Mouse (Mus musculus) left cerebral cortex, postnatal 36 days (tissue): Measurements from ENCODE around the gene Rab36. TPM values are rescaled to one million over a fixed set of nuclear protein-coding genes. Genes with fewer than 3 reads are reported as not detected.

ENCODE experiments used
- DNase-seq, 2 experiments: peaks; one replicate each; pipeline ENCODE4 v3.0.0; 2021 to 2022; ENCODE audit warnings: low spot score in 2 of 2, mixed read lengths in 1 of 2
- intact Hi-C: fragments of 180-260 bp; cut with DNase I; formaldehyde crosslinking; loops from one replicate; pipeline ENCODE4 v1.15.1; 2025
- total RNA-seq, 2 experiments: library from RNA; stranded (reverse); gene quantifications; 2 replicates each; pipeline ENCODE4 v1.2.3; 2021

The Rab36 gene
- total RNA-seq, 2 experiments from 2014 or later: 29.0 to 38.5 TPM

DNA sequence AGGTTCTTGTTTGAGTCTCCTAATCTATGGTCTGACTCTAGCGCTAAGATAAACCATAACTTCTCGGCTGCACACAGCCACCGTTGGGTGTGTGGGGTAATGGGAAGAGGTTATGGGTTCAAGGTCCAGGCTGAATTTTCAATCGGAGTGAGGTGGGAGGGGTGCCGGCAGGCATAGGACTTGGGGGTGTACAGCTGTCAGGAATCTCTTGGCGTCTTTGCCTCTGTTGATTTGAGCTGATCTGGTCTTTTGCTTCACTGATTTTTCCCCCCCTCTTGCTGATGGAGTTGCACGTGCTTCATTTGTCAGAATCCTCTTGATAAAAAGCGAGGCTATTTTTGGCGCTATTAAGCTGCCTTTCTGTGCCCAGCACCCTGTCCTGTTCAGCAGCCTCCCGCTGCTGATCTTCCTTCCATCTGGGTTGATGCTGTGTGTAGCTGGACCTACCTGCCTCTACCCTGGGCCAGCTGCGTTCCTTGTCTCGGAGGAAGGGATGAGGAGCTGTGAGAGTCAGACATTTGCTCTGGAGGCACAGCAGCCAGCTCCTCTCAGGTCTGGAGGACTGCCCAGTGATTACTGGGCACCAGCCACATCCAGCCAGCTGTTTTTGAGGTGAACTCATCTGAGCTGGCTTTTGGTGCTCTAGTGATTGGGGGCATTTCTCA, 26.6 kb downstream of the Rab36 start:
- intact Hi-C loops: no loop called here
- DNase-seq: no peak

DNA sequence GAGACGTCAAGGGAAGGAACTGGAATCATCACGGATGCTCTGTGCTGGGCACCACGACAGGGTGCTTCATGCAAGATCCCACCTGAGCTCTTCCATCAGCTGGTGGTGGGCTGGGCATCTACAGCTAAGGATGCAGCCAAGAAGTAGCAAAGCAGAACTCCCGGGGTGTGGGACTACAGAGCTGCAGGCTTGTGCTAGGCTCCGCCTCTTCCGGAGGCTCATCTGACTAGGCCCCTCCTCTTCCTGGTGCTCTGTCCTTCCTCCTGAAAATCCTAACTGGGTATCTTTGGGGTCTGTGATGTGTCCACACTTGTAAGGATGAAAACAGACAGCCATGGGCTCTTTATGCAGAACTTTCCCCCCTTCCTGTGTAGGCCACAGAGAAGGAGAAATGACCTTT, 28.8 kb downstream of the Rab36 start:
- no peak for DNase-seq
- intact Hi-C loops: no loop called here

DNA sequence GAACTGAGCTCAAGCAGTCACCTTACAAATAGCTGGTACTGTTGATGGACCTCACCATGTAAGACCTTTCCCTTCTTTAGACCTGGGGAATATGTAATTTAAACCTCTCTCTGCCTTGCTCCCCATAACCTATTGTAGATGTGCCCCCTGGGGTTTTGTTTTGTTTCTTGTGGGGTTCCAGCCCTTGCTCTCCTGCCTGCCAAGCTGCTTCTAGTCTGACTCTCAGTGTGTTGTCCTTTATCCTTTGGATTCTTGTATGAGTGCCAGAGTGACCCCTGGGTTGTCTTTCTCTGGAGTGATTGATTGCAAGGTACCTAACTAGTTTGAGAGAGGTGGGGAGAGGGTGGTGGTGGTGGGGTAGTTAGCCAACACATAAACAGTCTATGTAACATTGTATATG, 30.6 kb downstream of the Rab36 start:
- DNase-seq: no peak
- intact Hi-C loops: no loop called here

DNA sequence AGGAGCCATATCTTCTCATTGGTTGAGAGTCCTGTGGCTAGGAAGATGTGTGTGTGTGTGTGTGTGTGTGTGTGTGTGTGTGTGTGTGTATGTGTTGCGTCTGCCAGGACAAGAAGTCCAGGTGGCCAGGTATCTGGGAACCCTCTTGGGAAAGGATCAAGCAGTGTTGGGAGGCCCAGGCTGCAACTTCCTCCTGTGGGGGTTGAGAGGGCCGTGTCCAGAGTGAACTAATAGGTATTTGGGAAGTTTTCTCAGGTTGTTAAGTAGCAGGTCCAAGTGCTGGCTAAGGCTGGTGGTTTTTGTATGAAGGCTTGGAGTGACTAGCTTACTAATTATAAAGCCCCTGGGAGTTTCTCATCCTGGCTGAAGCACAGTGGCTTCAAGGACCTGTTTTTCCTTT, 31.2 kb downstream of the Rab36 start:
- no peak for DNase-seq
- intact Hi-C loops: no loop called here

DNA sequence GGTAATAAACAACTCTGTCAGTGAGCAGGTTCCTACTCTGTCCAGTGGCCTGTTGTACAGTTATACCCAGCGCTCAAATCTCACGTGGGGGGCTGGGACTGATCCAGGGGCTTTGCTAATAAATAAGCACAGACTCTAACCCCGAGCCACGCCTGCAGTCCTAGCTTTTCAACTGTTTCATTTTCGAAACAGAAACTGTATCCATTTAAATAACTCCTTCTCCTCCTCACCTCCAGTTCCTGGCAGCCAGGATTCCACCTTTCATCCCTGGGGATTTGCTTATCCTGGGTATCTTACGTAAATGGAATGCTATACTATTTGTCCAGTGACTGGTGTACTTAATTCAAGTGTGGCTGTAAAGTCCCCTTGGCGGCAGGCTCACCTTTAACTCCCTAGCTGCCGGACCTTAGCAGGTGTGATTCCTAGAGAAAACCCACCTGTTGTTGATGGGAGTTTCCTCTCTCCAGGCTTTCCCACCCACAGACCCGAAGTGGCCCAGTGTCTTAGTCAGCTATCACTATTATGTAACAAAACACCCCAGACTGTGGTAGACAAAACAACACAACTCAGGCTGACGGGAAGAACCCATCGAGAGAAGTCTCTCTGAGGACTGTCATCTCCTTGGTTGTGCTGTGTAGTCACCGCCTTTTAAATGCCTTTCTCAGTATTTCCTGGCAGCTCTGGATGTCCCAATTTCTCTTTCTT, 31.9 kb downstream of the Rab36 start:
- no peak for DNase-seq
- intact Hi-C loops: no loop called here

DNA sequence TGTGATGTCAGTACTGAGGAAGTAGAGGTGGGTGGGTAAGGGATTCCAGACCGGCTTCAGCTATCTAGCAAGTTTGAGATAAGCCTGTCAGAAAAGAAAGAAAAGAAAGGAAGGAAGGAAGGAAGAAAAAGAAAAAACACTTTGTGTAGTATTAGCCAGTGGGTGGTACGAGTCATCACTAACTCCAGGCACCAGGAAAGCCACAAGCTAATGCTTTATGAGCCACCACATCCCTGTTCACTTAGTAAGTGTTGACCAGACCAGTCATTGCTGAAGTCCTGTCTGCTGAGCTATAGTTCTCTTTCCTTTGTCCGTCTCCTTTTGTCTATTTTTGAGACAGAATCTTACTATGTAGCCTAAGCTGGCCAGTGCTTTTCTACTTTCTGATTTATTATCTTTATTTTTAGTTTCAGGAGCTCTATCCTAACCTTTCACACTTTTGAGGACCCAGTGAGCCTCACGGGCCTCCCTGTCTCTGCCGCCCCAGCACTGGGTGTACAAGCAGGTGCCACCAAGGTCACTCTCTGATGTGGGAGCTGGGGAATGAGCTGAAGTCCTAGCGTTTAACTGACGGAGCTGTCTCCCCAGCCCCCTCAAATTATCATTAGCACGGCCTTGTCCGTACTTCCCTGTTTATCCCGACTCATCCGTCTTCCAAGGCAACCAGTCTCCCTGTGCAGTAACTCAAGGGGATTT, 33.6 kb downstream of the Rab36 start:
- intact Hi-C loops: no loop called here

DNA sequence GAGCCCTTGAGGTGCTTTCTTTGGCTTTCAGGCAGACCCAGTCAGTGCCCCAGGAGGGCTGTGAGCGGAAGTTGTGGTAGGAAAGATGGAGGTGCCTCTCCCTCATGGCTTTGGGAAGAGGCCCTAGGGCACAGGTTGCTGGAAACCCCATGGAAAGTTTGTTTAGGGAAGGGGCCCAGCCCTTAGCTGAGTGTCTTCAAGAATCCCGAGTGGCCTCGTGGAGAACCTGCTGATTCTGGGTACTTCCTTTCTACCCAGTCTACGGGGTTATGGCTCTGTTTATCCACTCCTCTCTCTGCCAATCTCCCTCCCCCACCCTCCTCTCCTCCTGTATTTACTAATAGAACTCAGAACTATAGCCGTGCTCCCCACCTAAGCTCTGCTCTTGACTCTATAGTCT, 38.8 kb downstream of the Rab36 start:
- intact Hi-C loops: no loop called here
- DNase-seq: no peak

More for the DNA sequence above, 33.6 kb downstream of the Rab36 start:
- no peak for DNase-seq

DNA sequence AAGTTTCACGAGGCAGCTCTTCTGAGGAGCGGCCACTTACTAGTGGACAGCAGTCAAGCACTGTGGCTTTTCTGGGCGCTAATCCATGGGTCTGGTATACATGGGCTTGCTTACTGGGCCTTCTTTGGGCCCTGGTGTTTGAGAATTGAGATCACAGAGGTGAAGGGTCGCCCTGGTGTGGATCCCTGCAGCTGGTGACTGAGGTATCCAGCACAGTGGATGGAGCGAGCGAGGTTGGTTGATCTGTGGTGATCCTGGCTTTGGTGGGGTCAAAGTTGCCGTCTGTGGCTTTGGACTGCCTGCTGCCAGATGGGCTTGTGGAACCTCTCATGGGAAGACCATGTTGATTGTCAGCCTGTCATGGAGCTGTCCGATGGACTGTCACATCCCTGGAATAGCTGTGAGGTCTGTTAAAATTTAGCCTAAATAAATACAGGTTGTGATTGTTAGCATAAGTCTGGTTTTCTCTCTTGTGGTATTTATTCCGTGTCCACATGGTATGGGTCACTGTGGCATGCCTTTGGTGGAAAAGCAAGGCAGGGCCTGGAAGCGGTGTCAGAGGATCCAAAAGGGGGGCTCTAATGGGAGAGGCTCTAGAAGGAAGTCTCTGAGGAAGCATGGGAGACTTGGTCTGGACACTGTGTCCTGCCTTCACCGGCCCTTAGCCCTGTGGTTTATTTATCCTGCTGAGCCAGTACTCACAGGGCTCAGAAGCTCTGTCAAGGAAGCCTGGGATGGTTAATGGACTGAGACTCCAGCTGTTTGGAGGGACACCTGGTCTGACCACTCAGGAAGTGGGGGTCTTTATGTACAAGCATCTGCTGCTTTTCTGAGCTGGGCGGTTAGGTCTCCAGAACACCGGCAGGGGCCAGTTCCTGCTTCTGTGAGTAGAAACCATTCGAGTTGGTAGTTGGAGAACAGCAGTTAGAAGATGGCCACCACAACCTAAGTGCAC, 41.6 kb downstream of the Rab36 start:
- no peak for DNase-seq
- intact Hi-C loops: no loop called here

DNA sequence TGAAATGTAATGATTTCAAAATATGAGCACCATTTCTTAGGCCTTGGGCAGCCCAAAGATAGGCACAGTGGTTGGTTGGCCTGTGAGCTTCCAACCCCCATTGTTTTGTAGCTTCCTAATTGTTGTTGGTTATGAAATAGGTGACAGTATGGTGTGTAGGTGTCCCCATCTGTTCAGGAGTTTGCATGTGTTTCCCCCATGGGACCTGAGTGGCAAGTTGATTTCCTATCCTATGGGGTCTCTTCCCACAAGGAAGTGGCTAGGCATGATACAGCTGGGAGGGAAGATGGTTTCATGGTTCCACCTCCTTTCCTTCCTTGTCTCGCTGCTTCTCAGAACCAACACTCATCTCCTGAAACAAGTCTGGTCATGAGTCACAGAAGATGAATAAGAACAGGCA, 48.5 kb downstream of the Rab36 start:
- no peak for DNase-seq

DNA sequence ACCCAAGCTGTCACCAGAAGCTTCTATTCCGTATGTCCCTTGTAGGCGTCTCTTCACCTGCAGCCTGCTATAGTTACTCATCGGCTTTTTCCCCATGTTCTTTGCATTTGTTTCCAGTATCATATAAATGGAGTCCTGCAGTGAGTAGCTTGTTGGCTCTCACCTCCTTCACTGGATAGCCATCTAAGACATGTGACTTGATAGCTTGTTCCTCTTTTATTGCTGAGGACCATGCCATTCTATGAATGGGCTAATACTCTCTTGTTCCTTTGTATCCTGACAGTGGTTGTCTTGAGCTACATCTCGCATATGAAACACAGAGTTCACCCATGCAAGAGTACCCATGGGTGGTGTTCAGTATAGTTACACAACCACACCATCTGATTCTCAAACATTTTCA, 51.6 kb downstream of the Rab36 start:
- intact Hi-C loops: no loop called here
- no peak for DNase-seq

More for the DNA sequence above, 48.5 kb downstream of the Rab36 start:
- intact Hi-C loops: no loop called here

DNA sequence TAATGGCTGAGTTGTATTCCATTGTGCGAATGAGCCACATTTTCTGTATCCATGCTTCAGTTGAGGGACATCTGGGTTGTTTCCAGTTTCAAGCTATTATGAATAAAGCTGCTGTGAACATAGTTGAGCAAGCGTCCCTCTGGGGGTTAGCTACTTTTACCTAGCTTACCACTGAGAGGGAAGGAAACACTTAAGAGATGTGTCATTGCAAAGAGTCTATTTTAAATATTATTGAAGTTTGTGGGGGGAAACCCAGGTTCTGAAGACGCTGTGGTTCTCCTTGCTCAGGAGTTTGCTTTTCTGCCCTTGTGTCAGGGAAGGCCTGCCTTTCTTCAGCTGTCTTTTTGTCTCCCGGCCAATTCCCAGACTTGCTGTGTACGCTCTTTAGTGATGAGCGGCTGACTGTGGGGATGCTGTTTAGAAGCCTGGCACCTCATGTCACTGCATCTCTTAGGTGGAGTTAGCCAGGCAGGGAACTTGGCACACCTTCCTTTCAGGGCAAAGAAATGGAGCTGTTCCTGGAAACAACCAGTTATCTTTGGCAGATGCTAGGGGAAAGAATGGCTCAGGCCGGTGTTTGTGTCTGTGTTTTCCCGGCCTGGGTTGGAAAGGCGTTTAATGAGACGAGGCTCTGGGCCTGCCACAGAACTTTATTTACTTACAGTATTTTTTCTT, 54.8 kb downstream of the Rab36 start:
- DNase-seq: no peak
- intact Hi-C loops: no loop called here

DNA sequence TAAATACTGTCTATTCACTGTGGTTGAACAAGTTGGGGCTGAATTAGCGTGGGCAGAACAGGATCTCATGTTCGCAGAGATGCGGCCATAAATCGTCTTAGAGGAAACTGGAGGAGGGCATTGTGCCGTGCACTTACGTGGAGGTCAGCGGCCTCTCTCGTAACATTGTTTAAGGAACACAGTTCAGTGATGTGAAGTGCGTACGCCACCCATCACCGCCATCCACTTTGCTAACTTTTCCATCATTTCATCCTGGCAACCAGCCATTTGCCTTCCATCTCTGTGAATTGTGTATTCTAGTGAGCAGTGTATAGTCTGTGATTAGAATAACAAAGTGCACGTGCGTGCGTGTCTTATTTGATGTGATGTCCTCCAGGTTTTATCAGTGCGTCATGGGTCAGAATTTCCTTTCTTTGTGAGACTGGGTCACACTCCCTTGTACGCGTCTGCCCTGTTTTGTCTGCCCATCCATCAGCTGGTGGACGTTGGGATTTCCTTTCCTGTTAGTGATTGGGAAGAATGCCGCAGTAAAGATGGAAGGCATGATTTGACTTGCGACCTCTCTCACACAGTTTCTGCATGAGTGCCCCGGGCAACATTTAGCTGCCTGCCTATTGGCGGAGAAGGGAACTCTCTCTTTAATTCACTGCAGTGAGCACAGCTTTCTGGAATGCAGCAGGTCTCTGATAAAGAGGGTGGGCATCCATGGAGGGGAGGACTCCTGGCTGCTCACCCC, 56.6 kb downstream of the Rab36 start:
- DNase-seq: no peak
- intact Hi-C loops: no loop called here

DNA sequence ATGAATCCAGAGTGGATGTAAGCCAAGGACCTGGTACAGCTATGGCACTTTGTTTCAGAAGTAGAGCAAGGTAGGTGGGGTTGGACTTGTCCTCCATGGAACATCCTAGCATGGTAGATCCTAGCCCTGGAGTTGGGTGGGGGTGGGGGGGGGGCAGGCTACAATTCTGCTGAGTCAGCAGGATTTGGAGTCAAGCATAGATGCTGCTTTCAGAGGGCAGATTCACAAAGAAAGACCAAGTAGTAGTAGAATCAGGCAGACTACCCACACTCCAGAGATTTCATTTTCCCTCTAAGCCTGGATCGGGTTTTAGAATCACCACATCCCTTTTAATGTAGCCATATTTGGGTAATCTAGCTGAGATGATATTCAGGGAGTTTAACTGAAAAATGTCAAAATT, 57.5 kb downstream of the Rab36 start:
- intact Hi-C loops: no loop called here

DNA sequence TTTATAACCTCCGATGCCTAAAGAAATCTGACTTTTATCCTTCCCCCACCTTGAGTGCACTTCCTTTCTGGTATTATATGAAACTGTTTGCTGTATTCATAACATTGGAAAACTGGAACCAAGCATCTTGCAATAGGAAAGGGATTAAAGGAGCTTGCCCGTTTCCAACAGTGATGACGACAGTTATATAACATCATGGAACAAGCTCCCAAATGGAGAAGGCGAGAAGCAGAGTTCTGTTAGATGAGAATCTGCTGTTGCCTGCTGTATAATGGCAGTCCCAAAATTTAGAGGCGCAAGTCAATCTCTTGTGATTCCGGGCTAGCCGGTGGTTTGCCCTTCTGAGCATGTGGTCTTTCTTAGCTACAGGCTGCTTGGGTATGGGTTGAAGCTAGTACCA, 58.4 kb downstream of the Rab36 start:
- intact Hi-C loops: no loop called here
- no peak for DNase-seq

More for the DNA sequence above, 57.5 kb downstream of the Rab36 start:
- DNase-seq: no peak

DNA sequence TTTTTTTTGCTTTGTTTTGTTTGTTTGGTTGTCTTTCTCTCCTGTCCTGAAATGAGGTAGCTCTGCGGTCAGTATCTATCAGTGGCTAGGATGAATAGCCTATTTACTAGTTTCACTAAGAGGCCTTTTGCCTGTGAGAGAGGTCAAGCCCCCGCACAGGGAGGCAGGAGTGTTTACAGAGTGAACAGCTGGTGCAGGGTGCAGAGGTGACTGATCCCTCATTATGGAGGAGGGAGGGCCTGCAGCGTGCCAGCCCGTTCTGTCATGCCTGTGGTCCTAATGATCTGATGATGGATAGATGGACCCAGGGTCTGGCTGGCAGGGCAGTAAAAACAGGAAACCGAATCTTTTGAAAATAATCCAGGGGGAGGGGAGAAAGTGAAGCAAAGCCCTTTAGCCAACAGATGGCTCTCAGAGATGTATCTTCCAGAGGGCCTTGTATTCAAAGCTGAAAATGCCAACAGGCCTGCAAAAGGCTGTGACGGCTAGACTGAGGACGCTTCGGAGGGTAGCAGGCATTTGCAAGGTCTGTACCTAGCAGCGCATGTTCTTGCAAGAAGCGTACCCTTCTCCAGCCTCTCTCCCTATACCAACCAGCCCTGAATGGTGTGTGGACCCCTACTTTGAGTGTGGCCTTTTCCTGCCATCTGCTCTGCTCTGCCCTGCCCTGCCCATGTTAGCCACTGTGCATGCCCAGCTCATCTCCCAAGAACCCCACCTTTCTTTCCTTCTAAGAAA, 61.8 kb downstream of the Rab36 start:
- intact Hi-C loops: no loop called here
- DNase-seq: no peak

DNA sequence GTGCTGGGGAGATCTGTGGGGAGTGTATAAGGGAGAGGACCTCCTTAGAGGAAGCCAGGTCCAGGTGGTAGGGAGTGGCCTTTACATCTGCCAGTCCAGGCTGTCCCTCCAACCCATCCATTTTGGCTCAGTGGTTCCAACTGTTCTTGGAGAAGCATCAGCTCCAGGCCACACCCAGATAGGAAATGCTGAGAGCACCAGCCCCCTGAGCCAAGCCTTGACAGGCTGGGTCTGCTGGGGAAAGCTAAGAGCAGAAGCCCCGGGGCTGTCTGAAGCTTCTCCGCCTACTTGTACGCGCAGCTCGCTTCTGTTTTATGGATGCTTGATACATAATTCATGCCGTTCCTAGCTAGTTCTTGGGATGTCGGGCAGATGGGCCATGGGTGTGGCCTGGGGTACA, 63.4 kb downstream of the Rab36 start:
- intact Hi-C loops: no loop called here
- peak; percentile 54 to 75 for DNase-seq

DNA sequence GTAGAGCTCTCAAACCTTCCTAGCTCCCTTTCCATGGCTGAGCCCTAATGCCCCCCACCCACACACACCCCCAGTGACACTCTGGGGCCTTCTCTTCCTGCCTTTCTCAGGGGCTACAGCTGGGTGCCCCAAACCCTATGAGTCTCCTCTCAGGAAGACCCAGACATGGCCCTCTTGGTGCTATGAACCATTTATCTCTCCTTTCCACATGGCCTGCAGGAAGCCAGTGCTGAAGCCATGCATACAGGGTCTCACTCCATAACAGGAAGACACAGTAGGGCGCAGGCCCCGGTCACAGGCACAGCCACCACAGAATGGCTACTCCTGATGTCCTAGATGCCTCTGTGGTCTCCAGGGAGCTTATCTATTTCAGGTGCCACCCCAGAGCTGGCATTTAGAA, 66.6 kb downstream of the Rab36 start:
- no peak for DNase-seq
- intact Hi-C loops: no loop called here
